Mouse (Mus musculus) lung, postnatal 4 days (tissue): ENCODE measurements around the gene Zfp982.
"Not testable (repeated sequence)": the region's sequence is repeated elsewhere in the genome, so short reads cannot be mapped to it uniquely, and the experiment has no call there.

ENCODE experiments used
- DNase-seq, 2 experiments: peaks; one replicate each; pipeline ENCODE4 v3.0.0; 2021

Gene Zfp982

DNA sequence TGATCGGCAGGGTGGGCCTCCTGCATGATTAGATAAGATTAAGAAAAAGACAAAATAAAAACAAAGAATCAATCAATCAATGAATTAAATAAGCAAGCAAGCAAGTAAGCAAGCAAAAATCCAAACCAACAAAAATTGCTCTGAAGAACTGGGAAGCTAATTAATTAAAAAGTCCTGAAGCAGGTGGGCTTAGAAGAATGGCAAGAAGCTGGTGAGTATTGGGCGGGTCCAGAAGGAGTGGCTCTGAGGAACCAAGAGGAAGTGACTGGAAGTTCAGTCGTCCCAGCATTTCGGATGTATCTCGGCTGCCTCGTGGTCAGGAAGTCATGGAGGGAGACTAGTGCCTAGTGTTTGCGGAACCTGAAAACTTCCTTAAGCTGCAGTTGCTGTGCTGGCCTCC is at the start of gene Zfp982:
Gene Zfp982 (plus strand): TSS at position 301 of the 400 bp plus-strand sequence.
- not testable (repeated sequence) for DNase-seq

DNA sequence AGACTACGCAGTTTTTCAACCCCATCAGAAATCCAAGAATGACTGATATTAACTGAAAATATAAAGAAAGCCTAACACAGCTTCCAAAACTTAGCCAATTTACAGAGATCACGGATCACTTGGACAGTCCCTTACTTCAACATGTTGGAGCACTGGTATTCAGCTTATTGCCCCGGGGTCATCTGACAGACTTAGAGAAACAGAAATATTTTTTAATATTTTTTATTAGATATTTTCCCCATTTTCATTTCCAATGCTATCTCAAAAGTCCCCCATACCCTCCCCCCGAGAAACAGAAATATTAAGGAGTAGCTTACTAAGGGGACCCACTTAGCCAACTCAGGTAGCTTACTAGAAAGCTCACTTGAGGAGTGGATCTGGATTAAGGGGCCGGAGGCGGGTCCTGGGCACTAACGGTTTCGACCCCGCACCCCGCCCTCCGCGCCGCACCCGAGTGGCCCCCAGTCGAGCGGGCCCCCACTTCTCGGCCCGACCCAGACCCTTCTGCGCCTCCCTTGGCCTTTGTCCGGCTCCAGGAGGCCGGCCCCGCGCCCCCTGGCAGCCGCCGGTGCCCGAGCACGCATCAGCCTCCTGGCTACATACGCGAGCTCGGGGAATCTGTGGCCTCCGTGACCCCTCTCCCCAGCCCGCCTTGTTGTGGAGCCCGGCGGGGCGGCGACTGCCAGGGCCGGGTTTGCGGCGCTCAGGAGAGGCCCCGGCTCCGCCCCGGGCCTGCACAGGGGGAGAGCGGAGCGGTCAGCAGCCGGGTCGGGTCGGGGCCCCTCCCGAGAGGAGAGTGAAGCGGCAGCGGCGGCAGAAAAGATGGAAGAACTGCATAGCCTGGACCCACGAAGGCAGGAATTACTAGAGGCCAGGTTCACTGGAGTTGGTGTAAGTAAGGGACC is 49.3 kb upstream of the Zfp982 start:
- DNase-seq: peak in 1 of 2 experiments; percentile 63

GRCm38 (mm10) chr4:147443554-147443927 is 48.7 kb upstream of the Zfp982 start:
- DNase-seq: not testable (repeated sequence)

DNA sequence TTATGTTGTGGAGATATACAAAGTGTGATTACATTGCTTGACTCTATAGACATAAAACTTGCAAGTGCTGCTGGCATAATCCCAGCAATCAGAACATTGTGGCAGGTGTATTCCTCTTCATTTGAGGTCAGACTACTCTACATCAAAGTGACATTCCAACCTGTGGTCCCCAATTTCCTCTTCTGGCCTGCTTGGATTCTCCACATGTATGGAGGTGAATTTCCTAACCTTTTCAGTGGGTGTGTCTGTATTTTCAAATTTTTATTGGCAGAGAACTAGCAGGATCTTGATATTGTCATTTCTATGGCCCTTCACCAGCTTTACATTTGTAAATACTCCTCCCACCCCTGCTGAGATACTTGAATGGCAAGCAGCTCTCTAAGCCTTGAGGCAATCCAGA is 46.8 kb upstream of the Zfp982 start:
- DNase-seq: not testable (repeated sequence)

DNA sequence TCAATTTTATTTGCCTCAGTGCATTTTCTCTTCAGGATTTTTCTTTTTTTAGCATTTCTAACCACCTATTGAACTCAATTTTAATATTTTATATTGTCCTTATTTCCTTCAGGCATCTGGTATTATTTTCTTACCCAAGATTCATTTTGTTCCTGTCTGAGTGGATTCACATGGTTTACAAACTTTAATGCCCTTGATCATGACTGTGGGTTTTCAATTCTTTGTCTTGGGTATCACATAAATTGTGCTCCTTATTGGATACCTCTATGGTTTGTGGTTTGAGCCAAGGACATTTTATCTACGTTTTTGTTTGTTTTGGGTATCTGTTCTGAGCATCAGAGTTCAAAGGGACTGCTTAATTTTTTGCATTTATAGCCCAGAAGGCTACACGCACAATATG is 43.9 kb upstream of the Zfp982 start:
- DNase-seq: no peak

- no peak for DNase-seq
Measured at GRCm38 (mm10) chr4:147449099-147449581, 43.1 kb upstream of the Zfp982 start.

DNA sequence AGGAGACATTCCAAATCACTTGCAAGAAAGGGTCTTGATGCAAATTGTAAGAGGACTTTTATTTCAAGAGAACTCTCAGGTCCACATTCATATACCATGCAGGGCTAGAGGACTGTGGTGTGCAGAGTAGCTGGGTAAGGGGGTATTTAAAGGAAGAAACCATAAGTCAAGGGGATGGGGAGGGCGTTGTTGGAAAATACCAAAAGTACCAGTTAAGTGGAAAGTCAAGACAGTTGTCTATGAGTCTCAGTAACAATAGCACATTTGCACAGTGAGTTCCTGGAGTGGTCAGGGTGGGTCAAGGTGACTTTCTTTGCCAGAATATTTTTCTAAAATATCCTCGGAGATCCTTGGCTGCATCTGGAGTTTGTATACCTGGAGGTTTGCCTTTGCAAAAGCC is 42.2 kb upstream of the Zfp982 start:
- not testable (repeated sequence) for DNase-seq

GRCm38 (mm10) chr4:147467207-147467606 is 25.0 kb upstream of the Zfp982 start:
- not testable (repeated sequence) for DNase-seq

DNA sequence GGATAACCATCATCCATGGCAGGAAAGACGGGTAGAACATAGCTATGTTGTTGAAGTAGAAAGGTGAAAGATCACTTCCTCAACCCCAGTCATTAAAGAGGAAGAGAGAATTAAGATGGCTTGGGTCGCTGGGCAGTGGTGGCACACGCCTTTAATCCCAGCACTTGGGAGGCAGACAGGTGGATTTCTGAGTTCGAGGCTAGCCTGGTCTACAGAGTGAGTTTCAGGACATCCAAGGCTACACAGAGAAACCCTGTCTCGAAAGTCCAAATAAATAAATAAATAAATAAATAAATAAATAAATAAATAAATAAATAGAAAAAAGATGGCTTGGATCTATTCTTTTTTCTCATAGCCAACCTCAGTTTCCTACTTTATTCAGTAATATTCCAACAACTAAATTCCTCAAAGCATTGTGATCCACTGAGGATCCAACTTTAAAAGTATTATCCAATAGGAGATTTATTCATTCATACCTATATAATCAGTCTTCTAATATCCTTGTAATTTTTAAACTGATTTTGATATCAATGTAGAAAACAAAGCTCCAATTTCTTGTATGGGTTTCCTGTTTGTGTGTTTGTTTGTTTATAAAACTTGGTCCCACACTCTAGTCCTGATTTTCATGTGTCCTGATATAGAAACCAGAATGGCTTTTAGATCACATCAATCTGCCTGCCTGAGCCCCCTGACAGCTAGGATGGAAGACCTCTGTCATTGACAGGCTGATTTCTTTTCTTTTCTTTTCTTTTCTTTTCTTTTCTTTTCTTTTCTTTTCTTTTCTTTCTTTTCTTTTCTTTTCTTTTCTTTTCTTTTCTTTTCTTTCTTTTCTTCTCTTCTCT is 6.8 kb downstream of the Zfp982 start:
- DNase-seq: not testable (repeated sequence)

DNA sequence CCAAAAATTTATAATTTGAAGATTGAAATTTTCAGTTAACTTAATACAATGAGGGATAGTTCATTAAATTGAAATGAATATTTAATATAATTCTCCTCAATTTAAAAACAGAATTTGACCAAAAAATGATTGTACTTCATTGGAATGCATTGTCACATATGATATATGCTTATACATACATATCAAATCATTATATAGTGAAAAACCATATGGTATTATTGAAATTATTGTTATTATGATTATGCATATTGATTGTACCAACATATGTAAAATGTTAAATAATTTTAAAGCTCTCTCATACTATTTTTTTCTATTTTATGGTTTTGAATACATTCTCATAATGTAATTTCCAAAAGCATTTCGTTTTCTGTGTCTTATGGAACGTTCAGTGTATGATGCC is 17.0 kb downstream of the Zfp982 start:
- no peak for DNase-seq

DNA sequence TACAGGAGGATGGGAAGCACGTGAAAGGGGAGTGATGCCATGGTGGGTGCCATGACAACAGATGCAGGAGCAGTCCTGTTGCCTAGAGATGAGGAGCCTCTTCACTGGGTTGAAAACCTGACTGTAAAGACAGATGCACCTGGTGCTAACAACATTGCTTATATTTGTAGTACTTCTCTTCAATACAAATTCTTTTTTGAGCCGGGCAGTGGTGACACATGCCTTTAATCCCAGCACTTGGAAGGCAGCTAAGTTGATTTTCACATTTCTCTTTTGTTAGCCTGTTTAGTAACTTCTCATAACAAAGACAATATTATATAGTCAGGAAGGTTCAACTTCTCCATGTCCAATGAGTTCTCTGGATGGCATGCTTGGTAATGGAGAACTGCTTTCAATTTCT is 26.8 kb downstream of the Zfp982 start:
- no peak for DNase-seq

GRCm38 (mm10) chr4:147520100-147520499 is 27.9 kb downstream of the Zfp982 start:
- no peak for DNase-seq

DNA sequence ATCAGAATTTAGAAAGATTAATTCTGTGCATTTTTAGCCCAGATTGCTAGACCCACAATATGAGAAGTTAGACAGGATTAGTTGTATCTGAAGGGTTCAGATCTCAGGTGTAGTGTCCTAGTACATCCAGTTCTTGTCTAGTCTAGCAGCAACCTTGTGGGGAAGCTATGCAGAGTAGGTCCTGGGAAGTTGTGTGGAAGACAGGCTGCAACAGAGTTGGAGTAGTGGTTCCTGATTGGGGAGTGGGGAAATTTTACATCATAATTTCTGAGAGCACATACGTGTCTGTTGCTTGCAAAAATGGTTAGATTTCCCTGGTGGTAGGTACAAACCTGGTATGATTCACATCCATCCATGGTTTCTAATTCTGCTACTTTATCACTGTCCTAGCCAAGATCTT is 32.9 kb downstream of the Zfp982 start:
- DNase-seq: no peak

DNA sequence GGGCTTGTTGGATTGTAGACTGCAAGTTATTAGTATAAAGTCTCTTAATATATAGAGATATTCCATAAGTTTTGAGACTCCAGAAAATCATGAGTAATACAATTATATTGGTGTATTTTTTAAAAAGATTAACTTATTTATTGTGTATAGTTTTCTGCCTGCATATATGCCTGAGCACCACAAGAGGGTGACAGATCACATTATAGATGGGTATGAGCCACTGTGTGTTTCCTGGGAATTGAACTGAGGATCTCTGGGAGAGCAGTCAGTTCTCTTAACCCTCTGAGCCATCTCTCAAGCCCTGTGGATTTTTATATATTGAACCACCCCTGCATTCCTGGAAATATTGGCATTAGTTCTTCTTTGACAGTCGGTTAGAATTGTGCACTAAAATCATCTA is 38.1 kb downstream of the Zfp982 start:
- DNase-seq: no peak

DNA sequence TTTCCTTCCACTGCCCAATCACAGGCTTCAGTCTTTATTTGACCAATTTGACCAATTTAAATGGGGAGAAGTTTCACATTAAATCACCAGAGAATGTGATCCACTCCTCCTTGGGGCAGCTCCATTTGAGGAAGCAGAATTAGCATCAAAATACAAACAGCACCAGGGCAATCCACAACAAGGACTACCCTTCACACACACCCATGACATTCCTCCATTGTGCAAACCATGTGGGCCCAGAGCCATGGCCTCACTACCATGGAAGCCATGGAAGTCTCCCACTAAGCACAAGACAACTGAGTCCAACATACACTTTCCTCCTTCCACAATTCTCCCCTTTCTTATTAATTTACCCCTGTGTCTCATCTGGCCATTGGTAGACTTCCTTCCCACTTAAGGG is 43.7 kb downstream of the Zfp982 start:
- not testable (repeated sequence) for DNase-seq

GRCm38 (mm10) chr4:147537702-147538101 is 45.5 kb downstream of the Zfp982 start:
- no peak for DNase-seq

DNA sequence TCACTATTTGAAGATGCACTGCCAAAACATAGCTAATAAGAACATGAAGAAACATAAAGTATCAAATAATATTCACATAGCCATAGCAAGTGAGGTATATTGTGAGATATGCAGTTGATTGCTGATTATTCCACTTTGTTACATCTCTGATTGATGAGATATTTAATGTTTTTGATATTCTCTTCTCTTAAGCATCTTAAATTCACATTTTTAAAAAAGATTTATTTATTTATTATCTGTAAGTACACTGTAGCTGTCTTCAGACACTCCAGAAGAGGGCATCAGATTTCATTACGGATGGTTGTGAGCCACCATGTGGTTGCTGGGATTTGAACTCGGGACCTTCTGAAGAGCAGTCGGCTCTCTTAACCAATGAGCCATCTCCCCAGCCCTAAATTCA is 47.7 kb downstream of the Zfp982 start, which contains the start of gene Gm16503:
Gene Gm16503 (plus strand): TSS at position 301 of the 400 bp plus-strand sequence.
- DNase-seq: not testable (repeated sequence)

- DNase-seq: no peak
Measured at GRCm38 (mm10) chr4:147541105-147541504, 48.9 kb downstream of the Zfp982 start.

- not testable (repeated sequence) for DNase-seq
Measured at GRCm38 (mm10) chr4:147553071-147553470, 60.9 kb downstream of the Zfp982 start, which contains the start of gene Zfp985. Gene Zfp985, plus strand, starts transcription at chr4:147553277.

GRCm38 (mm10) chr4:147554361-147554760 is 62.1 kb downstream of the Zfp982 start:
- not testable (repeated sequence) for DNase-seq

DNA sequence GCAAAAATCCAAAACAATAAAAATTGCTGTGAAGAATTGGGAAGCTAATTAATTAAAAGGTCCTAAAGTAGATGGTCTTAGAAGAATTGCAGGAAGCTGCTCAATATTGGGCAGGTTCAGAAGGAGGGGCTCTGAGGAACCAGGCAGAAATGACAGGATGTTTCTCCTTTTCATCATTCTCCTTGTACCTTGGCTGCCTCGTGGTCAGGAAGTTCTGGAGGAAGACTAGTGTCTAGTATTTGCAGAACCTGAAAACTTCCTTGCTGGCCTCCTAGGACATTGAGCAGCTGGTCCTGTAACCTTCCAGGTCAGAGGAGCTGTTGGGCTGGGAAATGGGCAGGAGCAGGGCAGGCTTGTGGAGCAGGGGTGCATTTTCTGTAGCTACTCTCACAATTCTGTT is 64.7 kb downstream of the Zfp982 start:
- DNase-seq: not testable (repeated sequence)

DNA sequence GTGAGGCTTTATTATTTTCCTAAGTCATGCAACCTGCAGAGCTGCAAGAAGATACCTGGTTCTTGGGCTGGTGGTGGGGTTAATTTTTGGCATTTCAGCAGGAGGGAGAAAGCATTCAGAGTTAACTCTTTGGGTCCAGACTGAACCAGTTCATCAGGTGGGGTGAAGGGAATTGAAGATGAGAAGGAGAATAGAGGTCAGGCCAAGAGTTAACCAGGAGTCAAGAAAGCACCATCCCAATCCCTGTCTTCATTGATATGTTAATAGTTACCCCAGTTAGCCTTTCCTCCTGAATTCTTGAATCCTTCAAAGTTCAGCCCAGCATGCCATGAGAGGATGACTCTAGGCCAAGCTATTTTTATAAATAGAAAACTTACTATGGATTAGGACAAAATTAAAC is 65.8 kb downstream of the Zfp982 start:
- not testable (repeated sequence) for DNase-seq

GRCm38 (mm10) chr4:147559096-147559495 is 66.9 kb downstream of the Zfp982 start:
- not testable (repeated sequence) for DNase-seq
